8 mouse cellular contexts compared by ENCODE assay signal in genomic region chr10:80074813-80075601, GRCm38 (mm10). TPM values are rescaled to one million over a fixed set of nuclear protein-coding genes. Genes with fewer than 3 reads are reported as not detected.
DNase-seq lines count a peak whose midpoint lies in the region; TF ChIP-seq lines count a peak whose summit lies in the region.

No protein-coding gene starts in this region.

- TF ChIP-seq CTCF in embryonic fibroblast, embryonic 13.5 days (IDR thresholded peaks at IDR 0.05; ENCODE audit: borderline replicate concordance, insufficient read depth, low read length), result 0 out of 2 replicates have a peak, but pooled peaks have one; percentile 1

- intact Hi-C loops in heart, postnatal 36 days (cut with DNase I), result loop anchor here (5.0 kb wide), 1 partner anchor 37 kb away; no protein-coding TSS in a partner anchor

- H3K4me3 ChIP-seq in embryonic fibroblast, embryonic 13.5 days (ENCODE audit: insufficient read depth, low read length), result peak overlapping the region; percentile 45

- DNase-seq in cerebellum, postnatal 10 days, result peak; percentile 56 to 67
- no peak for DNase-seq in cerebellum, adult 9-11 months
- peak; percentile 87 for DNase-seq in T-cell, adult 2 months (ENCODE audit: low spot score)
- peak; percentile 72 to 74 for DNase-seq in heart, postnatal 36 days
- DNase-seq in layer of hippocampus, adult 9-11 months, result peak; percentile 88
- peak; percentile 95 for DNase-seq in lung, postnatal 36 days
- peak; percentile 60 to 74 for DNase-seq in spleen, postnatal 14 days (ENCODE audit: low spot score in 2 of 2)

- H3K4me1 ChIP-seq in embryonic fibroblast, embryonic 13.5 days (ENCODE audit: control insufficient read depth, insufficient read depth, low read length), result peaks cover 32% of the 10 kb centered on the region

- peak overlapping the region; percentile 94 for H3K27ac ChIP-seq in embryonic fibroblast, embryonic 13.5 days (ENCODE audit: insufficient read depth, low read length)

- TF ChIP-seq POLR2A in embryonic fibroblast, embryonic 13.5 days (IDR thresholded peaks at IDR 0.05; ENCODE audit: low read depth, low read length), result peak; percentile 90

RNA-seq across cellular contexts. Expression of gene Gpx4, which starts 28.0 kb away (rescaled TPM):
- 214 and 217 TPM in 2 replicates for polyA plus RNA-seq in embryonic fibroblast, embryonic 13.5 days (2011; ENCODE audit: insufficient read length, low read depth, missing spikeins)
- 100 to 1,000 TPM; 863 to 871 TPM for total RNA-seq in heart, postnatal 36 days (2021)

RNA-seq across cellular contexts. Expression of gene Sbno2, which starts 30.4 kb away (rescaled TPM):
- 50.7 and 53.5 TPM in 2 replicates for polyA plus RNA-seq in embryonic fibroblast, embryonic 13.5 days (2011; ENCODE audit: insufficient read length, low read depth, missing spikeins)
- 10 to 100 TPM; 11.2 to 12.2 TPM for total RNA-seq in heart, postnatal 36 days (2021)

RNA-seq across cellular contexts. Expression of gene Polr2e, which starts 35.4 kb away (rescaled TPM):
- 46.3 and 61.0 TPM in 2 replicates for polyA plus RNA-seq in embryonic fibroblast, embryonic 13.5 days (2011; ENCODE audit: insufficient read length, low read depth, missing spikeins)
- 10 to 100 TPM; 88.5 to 96.4 TPM for total RNA-seq in heart, postnatal 36 days (2021)

RNA-seq across cellular contexts. Expression of gene Stk11, which starts 40.6 kb away (rescaled TPM):
- polyA plus RNA-seq in embryonic fibroblast, embryonic 13.5 days (2011; ENCODE audit: insufficient read length, low read depth, missing spikeins), result 80.8 and 91.7 TPM in 2 replicates
- total RNA-seq in heart, postnatal 36 days (2021), result 100 to 1,000 TPM; 137 to 165 TPM

RNA-seq across cellular contexts. Expression of gene Arhgap45, which starts 58.6 kb away (rescaled TPM):
- 1.7 and 3.1 TPM in 2 replicates for polyA plus RNA-seq in embryonic fibroblast, embryonic 13.5 days (2011; ENCODE audit: insufficient read length, low read depth, missing spikeins)
- 1 to 10 TPM; 4.1 to 5.9 TPM for total RNA-seq in heart, postnatal 36 days (2021)
